Mouse (Mus musculus) urinary bladder, postnatal 25 days (tissue): ENCODE data around the gene Akap12.

Experiments
- DNase-seq: peaks from one replicate; pipeline ENCODE4 v3.0.0; 2022; ENCODE audit warnings: low spot score

Gene Akap12

DNA sequence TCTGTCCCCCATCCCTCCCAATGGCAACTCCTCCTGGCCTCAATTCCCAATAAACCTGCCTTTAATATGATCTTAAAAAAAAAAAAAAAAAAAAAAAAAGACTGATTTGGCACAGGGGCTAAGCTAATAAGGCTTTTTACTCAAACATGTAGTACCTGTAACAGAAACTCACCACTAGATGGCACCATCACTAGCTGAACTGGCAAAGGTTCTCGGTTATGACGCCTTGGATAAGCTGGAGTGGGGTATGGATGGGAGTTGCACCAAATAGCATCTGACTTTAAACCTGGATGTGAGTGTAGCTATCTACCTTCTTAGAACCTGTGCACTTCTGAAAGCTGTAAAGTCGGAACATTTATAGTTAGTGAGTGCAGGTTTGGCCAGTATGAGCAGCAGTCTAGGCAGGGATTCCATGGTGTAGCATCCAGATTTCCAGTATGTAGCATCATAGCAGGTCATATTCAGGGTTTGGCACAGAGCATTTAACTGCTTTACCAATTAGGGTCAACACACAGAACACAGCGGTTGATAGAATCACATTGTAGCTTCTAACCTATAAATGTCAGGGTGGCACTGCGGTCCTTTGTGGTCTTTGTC is 138.8 kb downstream of the Akap12 start:
- peak; percentile 26 for DNase-seq

DNA sequence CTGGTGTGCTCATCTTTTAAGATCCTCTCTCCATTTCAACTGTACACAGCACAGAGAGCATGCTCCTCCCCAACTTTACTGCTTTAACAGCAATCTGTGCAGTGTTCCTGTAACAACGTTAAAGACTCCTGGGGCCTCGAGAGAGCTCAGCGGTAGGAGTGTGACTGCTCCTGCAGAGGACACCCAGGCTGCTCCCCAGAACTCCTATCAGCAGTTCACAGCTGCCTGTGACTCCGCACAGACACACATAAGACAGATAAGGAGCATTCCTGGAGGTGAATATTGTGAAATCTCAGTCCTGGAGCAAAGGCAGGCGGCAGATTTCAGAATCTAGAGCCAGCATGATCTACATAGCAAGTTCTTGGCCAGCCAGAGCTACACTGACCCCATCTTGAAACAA is 139.3 kb downstream of the Akap12 start:
- no peak for DNase-seq

DNA sequence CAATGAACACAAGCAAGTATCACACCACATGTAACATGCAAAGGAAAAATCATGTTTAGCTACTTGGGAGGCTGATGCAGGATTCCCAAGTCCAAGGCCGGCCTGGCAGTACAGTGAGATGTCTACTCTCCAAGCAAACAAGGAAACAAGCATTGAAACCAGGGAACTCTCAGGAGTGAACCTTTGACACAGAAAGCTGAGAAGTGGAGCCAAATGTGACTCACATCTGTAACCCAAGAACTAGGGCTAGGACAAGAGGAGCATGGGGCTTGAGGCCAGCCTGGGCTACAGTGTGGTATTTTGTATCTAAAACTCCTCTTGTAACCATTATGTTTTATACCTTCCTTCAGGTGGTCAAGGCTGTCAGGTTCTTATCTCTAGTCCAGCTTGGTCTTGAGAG is 141.0 kb downstream of the Akap12 start:
- DNase-seq = no peak
